Comparison of ENCODE assay signal across 7 mouse cellular contexts in the genomic region with DNA sequence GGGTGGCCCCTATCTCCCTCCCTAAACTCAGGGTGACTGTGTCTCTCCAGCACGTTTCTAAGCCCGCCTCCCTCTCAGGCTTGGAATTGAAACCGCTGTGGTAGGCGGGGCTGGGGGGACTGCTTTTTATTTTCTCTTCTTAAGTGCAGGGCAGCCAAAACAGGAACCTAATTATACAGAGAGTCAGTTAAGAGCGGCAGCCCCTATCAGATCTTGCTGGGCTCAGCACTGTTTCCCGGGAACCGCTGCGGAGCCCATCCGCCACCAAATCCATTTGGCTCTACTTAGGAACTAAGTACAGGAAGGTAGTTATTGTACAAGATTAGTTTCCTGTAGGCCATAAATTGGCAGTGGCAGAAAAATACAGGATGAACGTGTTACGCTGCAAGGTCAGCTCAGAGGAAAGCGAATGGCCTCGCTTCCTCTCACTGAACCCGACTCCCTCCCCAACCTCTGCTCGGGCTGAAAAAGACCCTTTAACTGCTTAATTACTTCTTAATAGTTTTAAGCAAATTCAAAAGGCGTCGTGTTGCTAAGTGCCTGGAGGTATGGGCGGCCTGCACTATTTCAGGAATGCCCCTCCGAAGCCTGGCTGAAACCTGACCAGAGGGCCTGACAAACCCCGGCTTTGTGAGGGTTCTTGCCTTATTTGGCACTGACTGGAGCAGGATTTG.
DNase-seq lines count a peak whose midpoint lies in the region; ATAC-seq lines count a peak whose summit lies in the region.

No protein-coding gene starts in this region.

- peak overlapping the region; percentile 2; the same call in 1 of the 2 replicates for H3K4me3 ChIP-seq in embryonic facial prominence, embryonic 14.5 days (ENCODE audit: low read depth, low read length)

- peak; percentile 76 for DNase-seq in Muller cell, postnatal 12 days (ENCODE audit: inconsistent ontology term)
- DNase-seq in embryonic facial prominence, embryonic 14.5 days (ENCODE audit: low spot score), result peak; percentile 93
- peak; percentile 46 to 66 for DNase-seq in heart, postnatal 14 days
- DNase-seq in kidney, postnatal 25 days, result peak; percentile 74 to 86
- DNase-seq in spleen, postnatal 14 days (ENCODE audit: low spot score in 2 of 2), result peak; percentile 29 to 35

- H3K27ac ChIP-seq in embryonic facial prominence, embryonic 14.5 days (replicated peaks; ENCODE audit: low read depth, low read length), result peak overlapping the region; percentile 83

- intact Hi-C loops in heart, postnatal 14 days (cut with DNase I), result loop anchor here (5.0 kb wide), 1 partner anchor 83 kb away; the partner anchor contains the start of gene Irs2

- 3% methylated on average over 20 of the region's 20 CpGs for WGBS in embryonic facial prominence, embryonic 14.5 days

- no peaks in the 10 kb centered on the region for H3K27me3 ChIP-seq in embryonic facial prominence, embryonic 14.5 days (replicated peaks; ENCODE audit: control insufficient read depth, insufficient read depth, low read length)

- ATAC-seq in CD4-positive, CD25-positive, alpha-beta regulatory T cell, adult 4 months, result peak; percentile 74
- peak; percentile 61 for ATAC-seq in embryonic facial prominence, embryonic 14.5 days (ENCODE audit: low read depth)
- ATAC-seq in megakaryocyte, adult 5-6 weeks (ENCODE audit: poor library complexity, severe bottlenecking), result peak; percentile 90

- H3K4me2 ChIP-seq in embryonic facial prominence, embryonic 14.5 days (ENCODE audit: low read depth, low read length), result peak overlapping the region; percentile 45

- H3K9ac ChIP-seq in embryonic facial prominence, embryonic 14.5 days (ENCODE audit: low read depth, low read length), result 0 out of 2 replicates have a peak overlapping the region, but pooled peaks have one; percentile 34

- no peaks in the 10 kb centered on the region for H3K9me3 ChIP-seq in embryonic facial prominence, embryonic 14.5 days (ENCODE audit: control insufficient read depth, low read length)

- no peaks in the 10 kb centered on the region for H3K36me3 ChIP-seq in embryonic facial prominence, embryonic 14.5 days (ENCODE audit: control insufficient read depth, insufficient read depth, low read length)

- peaks cover 62% of the 10 kb centered on the region for H3K4me1 ChIP-seq in embryonic facial prominence, embryonic 14.5 days (ENCODE audit: control insufficient read depth, insufficient read depth, low read length)

Comparison
In these comparisons a context has a peak if more than half of its experiments do, and no peak if none do; other contexts are left out.
1. Peak in every context shown above with its lines: DNase-seq, ATAC-seq, H3K4me3 ChIP-seq and H3K27ac ChIP-seq.
2. DNase-seq: peak in every context shown above with its lines; median percentile 93 in embryonic facial prominence, embryonic 14.5 days; 80 in kidney, postnatal 25 days; 76 in Muller cell, postnatal 12 days; 56 in heart, postnatal 14 days; 32 in spleen, postnatal 14 days.